Mouse (Mus musculus): ENCODE data around the gene Kremen2. TPM values are rescaled to one million over a fixed set of nuclear protein-coding genes. Genes with fewer than 3 reads are reported as not detected.

The Kremen2 gene
- polyA plus RNA-seq, 1 experiment from 2014 or later, result 0.49 TPM

GRCm38 (mm10) chr17:23694491-23694890, 51.1 kb downstream of the Kremen2 start:
- ATAC-seq, result peak; percentile 56
- Histone ChIP-seq H3K9ac (no peak overlapping the region), H3K9me3 (no peaks in the 10 kb centered on the region), H3K27me3 (replicated peaks) (0 out of 2 replicates have a peak, but pooled peaks cover under 1% of the 10 kb centered on the region), H3K4me3 (replicated peaks) (no peak overlapping the region), H3K4me1 (replicated peaks) (peaks cover 13% of the 10 kb centered on the region; the same call in 1 of the 2 replicates), H3K4me2 (replicated peaks) (no peak overlapping the region), H3K27ac (no peak overlapping the region), H3K36me3 (no peaks in the 10 kb centered on the region)
- 30% methylated on average over 1 of the region's 1 CpGs for WGBS

Other genes with a start within 250 kb of the Kremen2 start
- gene Zfp213, start 181.6 kb downstream of the Kremen2 start, polyA plus RNA-seq (2015; fragmentation: Nextera tagmentation; extraction: Ambion mirVana), result 15.2 and 17.7 TPM in 2 replicates
- gene Zfp13, start 146.3 kb downstream of the Kremen2 start, polyA plus RNA-seq (2015; fragmentation: Nextera tagmentation; extraction: Ambion mirVana), result 10.4 and 10.5 TPM in 2 replicates
- 0.14 TPM in 1 of 2 replicates, not detected in the other for gene Zscan10, start 145.0 kb downstream of the Kremen2 start, polyA plus RNA-seq (2015; fragmentation: Nextera tagmentation; extraction: Ambion mirVana)
- 0.69 and 0.79 TPM in 2 replicates for gene Mmp25, start 100.6 kb downstream of the Kremen2 start, polyA plus RNA-seq (2015; fragmentation: Nextera tagmentation; extraction: Ambion mirVana)
- 4.2 TPM in 2 replicates for gene Bicdl2, start 85.3 kb downstream of the Kremen2 start, polyA plus RNA-seq (2015; fragmentation: Nextera tagmentation; extraction: Ambion mirVana)
- gene Hcfc1r1, start 72.2 kb downstream of the Kremen2 start, polyA plus RNA-seq (2015; fragmentation: Nextera tagmentation; extraction: Ambion mirVana), result 68.9 and 69.9 TPM in 2 replicates
- gene Thoc6, start 72.0 kb downstream of the Kremen2 start, polyA plus RNA-seq (2015; fragmentation: Nextera tagmentation; extraction: Ambion mirVana), result 43.0 and 43.2 TPM in 2 replicates
- 24.2 and 24.8 TPM in 2 replicates for gene Tnfrsf12a, start 68.4 kb downstream of the Kremen2 start, polyA plus RNA-seq (2015; fragmentation: Nextera tagmentation; extraction: Ambion mirVana)
- 42.8 and 46.2 TPM in 2 replicates for gene Cldn6, start 66.6 kb downstream of the Kremen2 start, polyA plus RNA-seq (2015; fragmentation: Nextera tagmentation; extraction: Ambion mirVana)
- gene Cldn9, start 61.8 kb downstream of the Kremen2 start, polyA plus RNA-seq (2015; fragmentation: Nextera tagmentation; extraction: Ambion mirVana), result 1.3 and 2.0 TPM in 2 replicates
- gene 1520401A03Rik, start 23.1 kb downstream of the Kremen2 start, polyA plus RNA-seq (2015; fragmentation: Nextera tagmentation; extraction: Ambion mirVana), result 0.14 TPM in 1 of 2 replicates, not detected in the other
- gene Pkmyt1, start 19.5 kb downstream of the Kremen2 start, polyA plus RNA-seq (2015; fragmentation: Nextera tagmentation; extraction: Ambion mirVana), result 42.3 and 46.0 TPM in 2 replicates
- 21.8 and 22.7 TPM in 2 replicates for gene Paqr4, start 5.0 kb downstream of the Kremen2 start, polyA plus RNA-seq (2015; fragmentation: Nextera tagmentation; extraction: Ambion mirVana)
- gene Flywch1, start 25.8 kb upstream of the Kremen2 start, polyA plus RNA-seq (2015; fragmentation: Nextera tagmentation; extraction: Ambion mirVana), result 48.3 and 49.4 TPM in 2 replicates
- gene Flywch2, start 40.2 kb upstream of the Kremen2 start, polyA plus RNA-seq (2015; fragmentation: Nextera tagmentation; extraction: Ambion mirVana), result 14.7 TPM in 2 replicates
- 408 and 435 TPM in 2 replicates for gene Srrm2, start 44.7 kb upstream of the Kremen2 start, polyA plus RNA-seq (2015; fragmentation: Nextera tagmentation; extraction: Ambion mirVana)
- 939 and 946 TPM in 2 replicates for gene Elob, start 83.3 kb upstream of the Kremen2 start, polyA plus RNA-seq (2015; fragmentation: Nextera tagmentation; extraction: Ambion mirVana)
- gene Prss33, start 90.2 kb upstream of the Kremen2 start, polyA plus RNA-seq (2015; fragmentation: Nextera tagmentation; extraction: Ambion mirVana), result 0.14 and 0.20 TPM in 2 replicates
- 5.1 and 9.9 TPM in 2 replicates for gene Prss32, start 98.0 kb upstream of the Kremen2 start, polyA plus RNA-seq (2015; fragmentation: Nextera tagmentation; extraction: Ambion mirVana)
- gene Prss41, start 98.3 kb upstream of the Kremen2 start, polyA plus RNA-seq (2015; fragmentation: Nextera tagmentation; extraction: Ambion mirVana), result 2.1 and 3.3 TPM in 2 replicates
- gene Prss21, start 122.2 kb upstream of the Kremen2 start, polyA plus RNA-seq (2015; fragmentation: Nextera tagmentation; extraction: Ambion mirVana), result not detected in 2 replicates
- gene Dcpp1, start 135.0 kb upstream of the Kremen2 start, polyA plus RNA-seq (2015; fragmentation: Nextera tagmentation; extraction: Ambion mirVana), result not detected in 2 replicates
- gene Dcpp2, start 135.0 kb upstream of the Kremen2 start, polyA plus RNA-seq (2015; fragmentation: Nextera tagmentation; extraction: Ambion mirVana), result not detected in 2 replicates
- gene Dcpp3, start 171.6 kb upstream of the Kremen2 start, polyA plus RNA-seq (2015; fragmentation: Nextera tagmentation; extraction: Ambion mirVana), result not detected in 2 replicates
- gene Sbp, start 195.8 kb upstream of the Kremen2 start, polyA plus RNA-seq (2015; fragmentation: Nextera tagmentation; extraction: Ambion mirVana), result not detected in 2 replicates
- gene Sbpl, start 209.4 kb upstream of the Kremen2 start, polyA plus RNA-seq (2015; fragmentation: Nextera tagmentation; extraction: Ambion mirVana), result not detected in 2 replicates
- gene Prss30, start 234.7 kb upstream of the Kremen2 start, polyA plus RNA-seq (2015; fragmentation: Nextera tagmentation; extraction: Ambion mirVana), result 1.4 and 2.2 TPM in 2 replicates